Mouse (Mus musculus) heart, embryonic 16.5 days (tissue): Measurements from ENCODE around the gene Kcnj10. TPM values are rescaled to one million over a fixed set of nuclear protein-coding genes. Genes with fewer than 3 reads are reported as not detected.
A peak's percentile ranks its signal among the peaks of the same experiment; 100 is the strongest.

Experiments
- ATAC-seq: fragments of 200-750 bp; cut with Nextera tagmentation; replicated peaks from 2 replicates; pipeline ENCODE4 v1.8.0; 2017; ENCODE audit warnings: moderate number of reproducible peaks; ENCODE audit not compliant: insufficient read depth, low FRiP score; ENCODE audit errors: extremely low read depth
- H3K27ac ChIP-seq: fragments of 300-500 bp; sonication (generic); 2 replicates; pipeline ENCODE4 v1.5.1; 2014; ENCODE audit warnings: mild to moderate bottlenecking, low read length, control low read depth, moderate library complexity
- H3K27me3 ChIP-seq: fragments of 300-500 bp; sonication (generic); 2 replicates; pipeline ENCODE4 v1.6.1; 2014; ENCODE audit warnings: low read length, mixed read lengths; ENCODE audit not compliant: control insufficient read depth, insufficient read depth
- H3K36me3 ChIP-seq: fragments of 300-500 bp; sonication (generic); 2 replicates; pipeline ENCODE4 v1.6.1; 2014; ENCODE audit not compliant: control insufficient read depth, insufficient read depth
- H3K4me1 ChIP-seq: fragments of 300-500 bp; sonication (generic); 2 replicates; pipeline ENCODE4 v1.6.1; 2014; ENCODE audit warnings: low read length, mixed read lengths; ENCODE audit not compliant: control insufficient read depth, insufficient read depth
- H3K4me2 ChIP-seq: fragments of 300-500 bp; sonication (generic); 2 replicates; pipeline ENCODE4 v1.6.1; 2014; ENCODE audit warnings: low read depth, mild to moderate bottlenecking, control low read depth, low read length
- H3K4me3 ChIP-seq: fragments of 300-500 bp; sonication (generic); 2 replicates; pipeline ENCODE4 v1.5.1; 2014; ENCODE audit warnings: mild to moderate bottlenecking, control low read depth, low read length
- H3K9ac ChIP-seq: fragments of 300-500 bp; sonication (generic); 2 replicates; pipeline ENCODE4 v1.6.1; 2014; ENCODE audit warnings: low read length, control low read depth
- H3K9me3 ChIP-seq: fragments of 300-500 bp; sonication (generic); replicated peaks from 2 replicates; pipeline ENCODE4 v1.6.1; 2016; ENCODE audit warnings: low read length; ENCODE audit not compliant: control insufficient read depth
- WGBS: fragments of 180-500 bp; shearing (Covaris S2); extraction: QIAGEN DNeasy Blood & Tissue Kit; methylation state at CpG from one replicate; pipeline ENCODE4 v1.1.7; 2014; 5-methylcytosine and 5-hydroxymethylcytosine counted together
- polyA plus RNA-seq: library from polyadenylated mRNA; unstranded; fragments of >200 nt; fragmentation: Nextera tagmentation; extraction: Ambion mirVana; gene quantifications from 2 replicates; pipeline ENCODE4 v1.2.1, GENCODE M21; 2015

Kcnj10 gene
- polyA plus RNA-seq, 1 experiment from 2014 or later = 0.05 TPM

- Histone ChIP-seq H3K27me3 (peaks cover 41% of the 10 kb centered on the region), H3K9ac (no peak overlapping the region), H3K4me3 (no peak overlapping the region), H3K4me1 (peaks cover 4% of the 10 kb centered on the region), H3K27ac (no peak overlapping the region), H3K36me3 (no peaks in the 10 kb centered on the region), H3K4me2 (no peak overlapping the region), H3K9me3 (no peaks in the 10 kb centered on the region)
- 69% methylated on average over 15 of the region's 15 CpGs for WGBS
- ATAC-seq = no peak
Measured at GRCm38 (mm10) chr1:172335804-172336203, 5.2 kb upstream of the Kcnj10 start.

DNA sequence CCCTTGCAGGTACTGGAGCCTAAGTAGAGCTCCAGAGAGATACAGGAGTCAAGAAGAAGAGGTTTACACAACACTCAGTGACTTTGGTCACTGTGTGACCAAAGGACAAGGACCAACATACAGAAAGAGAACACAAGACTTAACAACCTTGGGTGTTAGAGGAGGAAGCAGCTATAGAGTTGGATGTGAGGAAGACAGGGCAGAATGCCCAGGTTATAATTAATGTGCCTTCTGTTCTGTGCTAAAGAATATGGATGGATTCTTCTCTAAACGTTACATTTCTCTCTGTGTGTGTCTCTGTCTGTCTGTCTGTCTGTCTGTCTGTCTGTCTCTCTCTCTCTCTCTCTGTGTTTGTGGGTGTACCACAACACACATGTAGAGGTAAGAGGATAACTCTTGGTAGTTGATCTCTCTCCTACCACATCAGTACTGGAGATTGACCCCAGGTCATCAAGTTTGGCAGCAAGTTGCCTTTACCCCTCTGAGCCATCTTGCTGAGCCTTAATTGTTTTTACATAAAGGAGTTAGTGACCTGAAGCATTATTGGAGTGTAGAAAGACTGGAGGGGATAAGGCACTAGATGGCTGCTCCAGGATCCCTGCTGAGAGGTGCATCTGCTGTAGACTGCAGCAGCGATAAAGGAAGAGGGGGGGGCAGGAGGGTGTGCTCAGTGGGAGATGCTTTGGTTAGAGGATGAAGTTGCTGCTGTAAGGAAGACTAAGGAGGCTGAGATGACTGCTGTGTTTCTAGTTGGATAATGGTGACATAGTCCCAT lies 3.4 kb upstream of the Kcnj10 start:
- Histone ChIP-seq H3K4me3 (no peak overlapping the region), H3K36me3 (no peaks in the 10 kb centered on the region), H3K9me3 (no peaks in the 10 kb centered on the region), H3K27me3 (peaks cover 51% of the 10 kb centered on the region), H3K4me2 (no peak overlapping the region), H3K4me1 (peaks cover 11% of the 10 kb centered on the region), H3K27ac (no peak overlapping the region), H3K9ac (no peak overlapping the region)
- 24% methylated on average over 2 of the region's 2 CpGs for WGBS
- ATAC-seq = no peak

- no peak overlapping the region for H3K9ac ChIP-seq
- H3K4me2 ChIP-seq = peak overlapping the region; percentile 86
- 11% methylated on average over 10 of the region's 10 CpGs for WGBS
- peaks cover 40% of the 10 kb centered on the region for H3K27me3 ChIP-seq
- H3K36me3 ChIP-seq = no peaks in the 10 kb centered on the region
- H3K9me3 ChIP-seq = no peaks in the 10 kb centered on the region
- peaks cover 11% of the 10 kb centered on the region for H3K4me1 ChIP-seq
- H3K27ac ChIP-seq = no peak overlapping the region
- peak overlapping the region; percentile 55 for H3K4me3 ChIP-seq
- no peak for ATAC-seq
Measured at GRCm38 (mm10) chr1:172341386-172341785, 376 bp downstream of the Kcnj10 start.

DNA sequence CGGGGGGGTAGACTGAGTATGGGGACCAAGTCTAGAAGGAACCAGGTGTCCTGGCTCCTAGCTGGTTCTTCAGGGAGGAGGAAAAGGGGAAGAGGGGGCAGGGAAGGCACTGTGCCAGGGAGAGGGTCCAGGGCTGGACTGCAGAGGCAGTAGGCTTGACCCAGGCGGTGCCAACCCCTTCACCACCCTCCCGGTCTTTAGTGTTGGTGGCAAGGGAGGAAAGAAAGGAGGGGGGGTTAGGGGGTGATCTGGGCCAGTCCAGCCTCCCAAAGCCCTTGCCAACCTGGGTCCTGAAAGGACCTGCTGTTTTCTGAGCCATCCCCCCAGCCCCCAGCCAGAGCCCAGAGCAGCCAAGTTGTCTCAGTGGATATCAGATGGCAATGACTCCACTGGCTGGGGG lies 1.7 kb downstream of the Kcnj10 start:
- H3K36me3 ChIP-seq = no peaks in the 10 kb centered on the region
- H3K4me1 ChIP-seq = peaks cover 11% of the 10 kb centered on the region
- no peak overlapping the region for H3K9ac ChIP-seq
- WGBS = 77% methylated on average over 3 of the region's 3 CpGs
- peaks cover 38% of the 10 kb centered on the region for H3K27me3 ChIP-seq
- ATAC-seq = no peak
- H3K9me3 ChIP-seq = no peaks in the 10 kb centered on the region
- H3K4me2 ChIP-seq = no peak overlapping the region
- no peak overlapping the region for H3K27ac ChIP-seq
- no peak overlapping the region for H3K4me3 ChIP-seq

DNA sequence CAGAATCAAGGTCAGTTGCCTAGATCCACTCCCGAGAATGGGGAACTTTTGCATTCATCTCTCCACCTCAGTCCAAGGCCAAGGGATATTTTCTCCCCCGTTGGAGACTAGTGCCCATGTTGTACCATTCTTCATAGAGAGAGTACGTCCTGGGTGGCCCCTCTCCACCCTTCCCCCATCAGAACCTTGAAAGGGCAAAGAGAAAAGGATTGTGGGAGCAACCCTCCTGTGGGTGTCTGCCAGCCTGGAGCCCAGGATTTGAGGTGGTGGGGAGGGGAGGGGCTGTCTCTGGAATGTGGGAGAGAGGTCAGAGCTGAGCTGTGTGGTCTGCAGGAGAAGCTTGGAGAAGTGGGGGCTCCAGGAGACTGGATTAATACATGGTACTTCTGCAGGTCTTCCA lies 2.9 kb downstream of the Kcnj10 start:
- H3K27ac ChIP-seq = no peak overlapping the region
- no peak overlapping the region for H3K4me3 ChIP-seq
- peaks cover 38% of the 10 kb centered on the region for H3K27me3 ChIP-seq
- no peak for ATAC-seq
- no peaks in the 10 kb centered on the region for H3K36me3 ChIP-seq
- peaks cover 11% of the 10 kb centered on the region for H3K4me1 ChIP-seq
- no peaks in the 10 kb centered on the region for H3K9me3 ChIP-seq
- no peak overlapping the region for H3K4me2 ChIP-seq
- H3K9ac ChIP-seq = no peak overlapping the region
- WGBS = 45% methylated on average over 3 of the region's 3 CpGs

- Histone ChIP-seq H3K4me1 (peaks cover 11% of the 10 kb centered on the region), H3K9ac (no peak overlapping the region), H3K4me3 (no peak overlapping the region), H3K9me3 (no peaks in the 10 kb centered on the region), H3K36me3 (no peaks in the 10 kb centered on the region), H3K27ac (no peak overlapping the region), H3K4me2 (no peak overlapping the region), H3K27me3 (peaks cover 31% of the 10 kb centered on the region)
- WGBS = 69% methylated on average over 7 of the region's 7 CpGs
- ATAC-seq = no peak
Measured at GRCm38 (mm10) chr1:172344820-172345219, 3.8 kb downstream of the Kcnj10 start.

- no peak for ATAC-seq
- H3K36me3 ChIP-seq = no peaks in the 10 kb centered on the region
- no peaks in the 10 kb centered on the region for H3K9me3 ChIP-seq
- H3K27me3 ChIP-seq = peaks cover 27% of the 10 kb centered on the region
- peaks cover 3% of the 10 kb centered on the region; the same call in 1 of the 2 replicates for H3K4me1 ChIP-seq
- H3K4me3 ChIP-seq = no peak overlapping the region
- no peak overlapping the region for H3K4me2 ChIP-seq
- H3K9ac ChIP-seq = no peak overlapping the region
- whole genome bisulfite sequencing = 77% methylated on average over 10 of the region's 10 CpGs
- no peak overlapping the region for H3K27ac ChIP-seq
Measured at GRCm38 (mm10) chr1:172346707-172347106, 5.7 kb downstream of the Kcnj10 start.

DNA sequence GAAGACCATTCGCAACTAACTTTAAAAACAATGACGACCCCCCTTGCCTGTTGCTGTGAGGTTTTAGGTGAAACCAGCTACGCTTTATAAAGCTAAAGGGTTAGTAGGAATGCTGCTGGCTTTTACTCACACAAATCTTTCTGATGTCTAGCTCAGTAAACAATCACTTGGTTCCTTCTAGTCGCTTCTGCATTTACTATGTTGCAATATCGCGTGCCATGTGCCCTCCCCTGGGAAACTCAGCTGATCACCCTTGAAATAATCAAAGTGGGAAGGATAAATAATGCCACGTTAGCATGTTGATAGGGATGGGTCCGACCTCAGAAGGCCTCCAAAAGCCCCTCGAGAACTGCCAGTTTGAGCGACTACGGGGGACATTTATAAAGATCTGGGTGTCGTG lies 6.4 kb downstream of the Kcnj10 start:
- Histone ChIP-seq H3K4me1 (peaks cover 3% of the 10 kb centered on the region; the same call in 1 of the 2 replicates), H3K9me3 (no peaks in the 10 kb centered on the region), H3K4me2 (no peak overlapping the region), H3K36me3 (no peaks in the 10 kb centered on the region), H3K27me3 (peaks cover 21% of the 10 kb centered on the region), H3K9ac (no peak overlapping the region), H3K27ac (no peak overlapping the region), H3K4me3 (no peak overlapping the region)
- ATAC-seq = no peak
- WGBS = 80% methylated on average over 12 of the region's 12 CpGs

- H3K4me1 ChIP-seq = peaks cover 3% of the 10 kb centered on the region; the same call in 1 of the 2 replicates
- no peak overlapping the region for H3K9ac ChIP-seq
- H3K9me3 ChIP-seq = no peaks in the 10 kb centered on the region
- ATAC-seq = no peak
- no peak overlapping the region for H3K4me2 ChIP-seq
- H3K27me3 ChIP-seq = peaks cover 15% of the 10 kb centered on the region
- H3K4me3 ChIP-seq = no peak overlapping the region
- H3K36me3 ChIP-seq = no peaks in the 10 kb centered on the region
- no peak overlapping the region for H3K27ac ChIP-seq
- 72% methylated on average over 5 of the region's 5 CpGs for WGBS
Measured at GRCm38 (mm10) chr1:172349504-172349903, 8.5 kb downstream of the Kcnj10 start.
